Mouse (Mus musculus): ENCODE measurements around the gene Ikzf1.

Gene Ikzf1

DNA sequence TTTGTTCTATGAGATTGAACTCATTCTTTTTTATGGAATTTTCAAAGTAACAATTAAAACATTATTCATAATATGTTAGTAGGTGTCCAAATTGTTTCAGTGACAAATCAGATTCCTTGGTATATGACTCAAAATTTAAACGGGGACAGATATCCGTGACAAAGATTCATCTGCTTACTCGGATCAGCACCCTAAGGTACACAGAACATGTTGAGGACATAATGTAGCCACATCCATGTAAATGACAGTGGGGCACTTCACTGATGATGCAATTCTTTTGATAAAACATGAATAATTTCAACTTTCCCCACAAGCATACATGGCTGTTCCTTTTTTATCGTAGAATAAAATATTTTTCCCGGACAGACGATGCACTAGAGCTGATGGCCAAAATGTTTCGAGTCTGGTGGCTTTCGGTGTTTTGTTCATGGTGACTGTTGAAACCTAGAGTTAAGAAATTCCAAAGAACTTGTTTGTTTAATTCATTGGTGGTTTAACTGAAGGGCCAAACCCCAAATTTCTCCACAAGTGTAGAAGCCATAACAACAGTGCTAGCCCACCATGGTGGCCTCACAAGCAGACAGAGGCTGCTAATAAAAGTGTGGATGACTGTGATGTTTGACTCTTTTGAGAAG is 2.9 kb downstream of the Ikzf1 start:
- ChIA-PET CTCF (no interaction called here), POLR2A (no interaction called here)

DNA sequence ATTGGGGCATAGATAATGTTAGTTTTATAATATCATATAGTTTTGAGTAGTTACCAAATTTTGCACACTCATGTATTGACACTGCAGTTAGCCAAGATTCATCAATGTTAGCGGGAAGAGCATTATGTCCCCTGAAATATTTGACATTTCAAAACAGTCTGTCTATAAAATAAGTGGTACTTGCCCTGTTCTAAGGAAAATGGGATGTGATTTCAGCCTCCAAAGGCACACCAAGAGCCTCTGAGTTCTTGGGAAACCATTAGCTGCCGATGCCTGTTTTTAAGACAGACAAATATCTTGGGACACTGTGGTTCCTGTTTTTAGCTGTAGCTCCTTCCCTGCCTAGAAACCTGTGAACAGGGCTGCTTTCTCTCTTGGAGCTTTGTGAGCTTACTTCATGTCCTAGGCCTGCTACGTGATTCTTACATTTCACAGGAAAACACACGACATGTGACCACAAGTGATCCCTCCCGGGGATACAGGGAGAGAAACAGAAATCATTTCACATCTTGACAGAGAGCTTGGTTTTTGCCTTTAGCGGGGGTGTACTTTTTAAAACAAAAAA is 4.0 kb downstream of the Ikzf1 start:
- ChIA-PET POLR2A (interaction anchor here in 1 of 4 experiments (1.4 kb wide), 1 partner anchor 37 kb away, joined by 4 read pairs; no protein-coding TSS in a partner anchor), CTCF (no interaction called here)

DNA sequence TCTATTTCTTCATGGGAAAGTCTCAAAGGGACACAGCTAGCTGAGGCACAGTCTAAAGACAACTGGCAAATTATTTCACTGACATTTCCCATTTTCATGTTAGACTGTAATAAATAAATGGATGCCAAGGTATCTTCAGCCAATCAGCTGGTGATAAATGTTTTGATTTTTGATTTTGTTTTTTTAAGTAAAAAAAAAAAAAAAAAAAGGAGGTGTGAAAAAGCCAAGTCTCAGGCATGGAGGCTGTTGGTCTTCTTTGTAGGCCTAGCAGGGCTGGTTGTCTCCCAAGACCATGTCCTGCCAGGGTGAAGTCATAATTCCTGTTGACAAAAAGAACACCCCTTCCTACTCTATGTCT is 4.9 kb downstream of the Ikzf1 start:
- ChIA-PET CTCF (interaction anchor here in 1 of 4 experiments (1.1 kb wide), 1 partner anchor 99 kb away, joined by 3 read pairs; no protein-coding TSS in a partner anchor), POLR2A (interaction anchor here in 3 of 4 experiments (0.6 to 1.4 kb wide), 4 partner anchors 37 to 301 kb away, joined by 3 to 5 read pairs (median 4); no protein-coding TSS in a partner anchor)

DNA sequence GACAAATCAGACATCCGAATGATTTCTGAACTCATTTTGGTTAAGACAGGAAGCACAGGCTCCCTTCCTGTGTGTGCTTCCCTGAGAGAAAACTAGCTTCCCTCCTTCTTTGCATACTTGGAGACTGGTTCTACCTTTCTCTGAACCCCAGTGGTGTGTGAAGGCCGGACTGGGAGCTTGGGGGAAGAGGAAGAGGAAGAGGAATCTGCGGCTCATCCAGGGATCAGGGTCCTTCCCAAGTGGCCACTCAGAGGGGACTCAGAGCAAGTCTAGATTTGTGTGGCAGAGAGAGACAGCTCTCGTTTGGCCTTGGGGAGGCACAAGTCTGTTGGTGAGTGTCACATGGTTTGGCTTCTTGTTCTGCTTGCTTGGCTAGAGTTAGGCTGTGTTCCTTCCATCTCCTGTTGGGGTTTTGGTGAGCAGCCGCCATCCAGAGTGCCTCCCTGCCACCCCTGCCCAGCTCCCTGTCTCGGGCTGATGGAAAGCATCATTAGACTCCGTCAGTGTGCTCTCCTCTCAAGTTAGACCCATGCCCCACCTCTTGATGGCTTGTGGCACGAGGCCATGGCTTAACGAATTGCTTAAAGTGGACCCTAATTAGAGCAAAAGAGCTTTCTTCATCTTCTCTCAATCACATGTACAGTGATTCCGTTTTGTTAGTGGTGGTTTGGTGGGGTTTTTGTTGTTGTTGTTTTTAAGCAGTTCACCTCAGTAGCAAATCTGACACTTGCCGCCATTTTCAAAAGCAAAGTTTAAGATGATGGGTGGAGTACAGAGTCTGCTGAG is 5.4 kb downstream of the Ikzf1 start:
- POLR2A ChIA-PET: interaction anchor here in 2 of 4 experiments (0.6 to 1.4 kb wide), 3 partner anchors 36 to 300 kb away, joined by 3 to 6 read pairs (median 4); partner anchors contain the start of gene Fignl1 (in 1 of the 2)
- CTCF ChIA-PET: interaction anchor here in 1 of 4 experiments (1.1 kb wide), 1 partner anchor 99 kb away, joined by 3 read pairs; no protein-coding TSS in a partner anchor

DNA sequence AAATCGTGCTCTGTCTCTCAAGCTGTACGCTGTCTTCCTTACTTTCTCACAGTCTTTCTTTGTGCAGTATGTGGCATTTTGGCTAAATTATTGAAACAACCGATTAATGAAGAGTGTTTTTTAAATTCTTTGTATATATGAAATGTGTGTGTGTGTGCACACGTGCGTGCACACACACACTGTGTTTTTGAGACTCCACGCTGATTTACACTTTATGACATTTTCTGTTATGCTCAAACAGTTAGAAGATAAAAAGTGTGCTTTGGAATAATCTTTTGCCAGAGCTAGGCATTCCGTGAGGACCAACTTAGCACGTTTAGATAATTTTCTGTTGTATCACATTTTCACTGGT is 6.0 kb downstream of the Ikzf1 start:
- ChIA-PET POLR2A (interaction anchor here in 1 of 4 experiments (1.0 kb wide), 1 partner anchor 119 kb away, joined by 6 read pairs; the partner anchor contains the start of gene Fignl1), CTCF (no interaction called here)

DNA sequence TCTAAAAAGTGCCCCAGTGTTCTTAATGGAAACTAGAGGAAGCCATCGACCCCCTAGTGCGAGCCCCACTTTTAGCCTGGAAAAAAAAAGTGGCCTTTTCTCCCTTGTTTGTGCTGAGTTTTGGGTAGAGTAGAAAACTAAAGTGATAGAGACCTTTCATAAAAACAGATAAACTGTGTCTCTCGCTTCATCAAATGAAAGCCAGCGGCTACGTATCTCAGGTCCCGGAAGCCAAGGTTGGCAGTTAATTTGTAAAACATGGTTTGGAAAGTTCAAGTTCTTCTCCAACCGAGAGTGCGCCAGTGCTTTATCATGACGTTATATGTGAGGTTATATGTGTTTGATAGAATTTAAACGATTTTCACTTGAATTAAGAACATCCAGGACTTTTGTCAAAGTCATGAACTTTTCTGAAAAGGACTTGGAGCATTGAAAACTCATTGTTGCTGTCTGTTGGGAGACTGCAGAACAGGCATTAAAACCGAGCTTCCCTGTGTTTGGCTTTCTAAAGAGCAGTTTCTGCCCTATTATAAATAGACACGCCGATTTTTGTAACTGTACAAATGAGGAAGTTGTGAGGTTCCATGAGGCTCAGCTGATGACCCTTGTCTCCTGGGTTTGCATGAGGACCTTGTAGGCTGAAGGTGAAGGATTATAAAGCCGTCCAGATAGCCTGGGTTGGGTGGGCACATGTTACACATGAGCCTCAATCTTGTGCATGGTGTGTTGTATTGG is 6.7 kb downstream of the Ikzf1 start:
- ChIA-PET POLR2A (no interaction called here), CTCF (no interaction called here)

DNA sequence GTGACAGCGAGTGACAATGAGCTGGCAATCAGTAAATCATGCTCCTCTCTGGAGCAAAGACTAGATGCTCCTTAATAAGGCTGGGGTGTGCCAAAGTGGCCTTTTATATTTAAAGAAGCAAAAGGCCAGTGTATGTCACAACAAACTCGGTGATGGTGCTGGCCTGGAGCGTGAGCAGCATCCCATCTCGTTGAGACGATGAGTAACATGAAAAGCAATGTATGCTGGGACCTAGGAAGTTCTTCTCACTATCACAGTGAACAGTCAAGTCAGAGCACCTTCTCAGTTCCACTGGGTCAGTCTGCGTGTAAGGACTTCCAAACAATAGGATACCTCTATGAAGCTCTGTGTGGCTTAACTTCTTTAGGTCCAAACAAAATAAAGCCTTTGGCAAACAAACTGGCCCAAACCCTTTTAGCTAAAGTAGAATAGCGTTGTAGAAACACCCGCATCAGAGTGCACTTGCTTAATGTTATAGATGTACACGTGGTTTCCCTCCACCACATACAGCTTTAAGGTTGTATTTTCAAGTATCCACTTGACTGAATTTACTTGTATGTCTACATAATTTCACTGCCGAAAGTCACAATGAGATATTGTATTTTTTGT is 7.9 kb downstream of the Ikzf1 start:
- ChIA-PET CTCF (no interaction called here), POLR2A (interaction anchor here in 1 of 4 experiments (0.6 kb wide), 1 partner anchor 220 kb away, joined by 3 read pairs; no protein-coding TSS in a partner anchor)

DNA sequence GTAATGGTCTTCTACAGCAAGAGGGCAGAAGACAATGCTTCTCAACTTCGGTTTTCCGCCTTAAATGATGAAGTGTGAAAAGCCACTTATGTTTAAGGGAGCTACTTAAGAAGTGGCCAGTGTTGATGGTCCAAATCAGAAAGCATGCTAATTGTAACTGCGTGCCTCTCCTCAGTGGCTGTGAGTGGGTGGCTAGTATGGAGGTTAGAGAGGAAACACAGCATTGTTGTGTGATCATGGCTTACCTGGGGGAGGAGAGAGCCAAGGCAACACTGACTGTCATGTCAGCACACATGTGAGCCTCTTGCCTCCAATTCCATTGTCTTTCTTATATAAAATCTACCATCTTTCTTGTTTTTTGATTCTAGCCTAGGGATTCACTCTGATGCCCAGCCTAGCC is 8.6 kb downstream of the Ikzf1 start:
- POLR2A ChIA-PET: interaction anchor here in 1 of 4 experiments (1.0 kb wide), 1 partner anchor 165 kb away, joined by 3 read pairs; no protein-coding TSS in a partner anchor
- CTCF ChIA-PET: no interaction called here

DNA sequence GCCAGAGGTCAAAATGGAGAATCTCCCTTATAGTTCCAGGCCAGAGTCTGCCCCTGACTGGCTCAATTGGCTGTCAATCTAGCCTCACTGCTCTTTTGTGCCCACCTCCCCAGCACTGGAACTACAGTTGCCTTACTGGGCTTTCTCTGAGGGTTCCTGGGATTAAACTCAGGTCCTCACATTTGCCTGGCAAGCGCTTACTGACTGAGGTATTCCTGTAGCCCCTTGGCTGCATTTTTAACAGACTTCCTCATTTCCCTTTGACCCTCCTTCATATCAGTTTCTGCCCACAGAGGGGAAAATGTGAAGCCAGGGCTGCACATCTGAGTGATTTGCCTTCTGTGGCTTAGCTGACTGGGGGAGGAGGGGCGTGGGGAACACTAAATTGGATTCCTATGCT is 9.3 kb downstream of the Ikzf1 start:
- CTCF ChIA-PET: no interaction called here
- POLR2A ChIA-PET: interaction anchor here in 1 of 4 experiments (1.0 kb wide), 1 partner anchor 166 kb away, joined by 3 read pairs; no protein-coding TSS in a partner anchor

DNA sequence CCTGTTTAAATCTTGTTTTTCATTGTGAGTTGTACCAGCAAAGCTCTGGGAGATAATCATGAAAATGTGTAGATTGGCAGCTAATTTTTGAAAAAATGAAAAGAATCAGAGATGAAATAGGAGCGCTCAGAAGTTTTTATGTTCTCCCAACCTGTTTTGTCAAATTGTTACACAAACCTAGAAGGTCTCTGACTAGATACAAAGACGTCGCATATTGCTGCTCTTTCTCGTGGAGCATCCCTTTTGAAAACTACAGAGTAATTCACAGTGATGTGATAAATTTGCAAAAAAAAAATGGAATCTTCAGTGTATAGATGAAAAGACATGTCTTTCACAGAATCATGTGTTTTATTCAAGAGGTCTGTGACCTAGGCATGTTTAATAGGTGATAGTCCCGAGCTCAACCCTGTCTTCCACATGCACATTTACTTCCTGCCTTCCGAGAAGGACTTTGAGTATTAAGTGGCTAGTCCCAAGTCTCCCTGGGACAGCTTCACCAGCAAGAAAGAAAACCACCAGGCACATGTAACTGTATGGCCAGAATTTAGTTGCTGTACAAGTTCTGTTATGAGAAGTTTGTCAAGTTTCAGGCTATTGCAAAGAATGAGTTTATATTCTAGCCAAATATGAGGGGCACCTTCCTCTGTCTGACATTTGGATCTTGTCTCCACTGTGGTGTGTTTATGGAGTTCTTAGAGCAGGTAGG is 9.8 kb downstream of the Ikzf1 start:
- CTCF ChIA-PET: no interaction called here
- POLR2A ChIA-PET: no interaction called here

DNA sequence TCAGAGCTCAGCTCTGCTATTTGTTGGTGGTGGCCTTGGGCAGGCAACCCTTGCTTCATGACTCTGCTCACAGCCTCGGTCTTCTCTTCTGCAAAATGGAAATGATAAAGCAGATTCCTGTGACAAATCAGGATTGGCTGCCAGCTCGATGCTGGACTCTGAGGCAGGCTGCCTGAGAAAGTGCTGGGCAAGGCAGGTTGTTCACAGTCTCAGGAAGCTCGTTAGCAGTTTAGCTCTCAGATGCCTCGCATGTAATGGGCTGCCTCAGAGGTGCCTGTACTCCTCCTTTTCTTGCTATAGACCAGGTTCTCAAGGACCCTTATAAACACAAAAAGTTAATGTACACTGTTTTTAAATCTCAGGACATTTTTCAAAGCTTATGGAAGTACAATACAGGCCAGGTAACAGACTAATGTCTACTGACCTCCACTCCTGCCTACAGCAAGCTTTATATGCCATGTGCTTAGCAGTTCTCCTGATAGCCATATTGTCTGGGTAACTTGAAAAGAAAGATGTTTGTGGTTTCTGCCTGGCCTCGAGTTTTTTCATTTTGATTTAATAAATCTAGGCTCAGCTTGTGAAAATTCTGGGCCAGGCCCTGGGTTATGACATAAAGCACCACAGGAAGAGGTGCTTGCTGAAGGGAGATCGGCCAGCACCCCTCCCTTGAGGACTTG is 10.5 kb downstream of the Ikzf1 start:
- ChIA-PET POLR2A (interaction anchor here in 1 of 4 experiments (0.6 kb wide), 1 partner anchor 30 kb away, joined by 3 read pairs; no protein-coding TSS in a partner anchor), CTCF (no interaction called here)

DNA sequence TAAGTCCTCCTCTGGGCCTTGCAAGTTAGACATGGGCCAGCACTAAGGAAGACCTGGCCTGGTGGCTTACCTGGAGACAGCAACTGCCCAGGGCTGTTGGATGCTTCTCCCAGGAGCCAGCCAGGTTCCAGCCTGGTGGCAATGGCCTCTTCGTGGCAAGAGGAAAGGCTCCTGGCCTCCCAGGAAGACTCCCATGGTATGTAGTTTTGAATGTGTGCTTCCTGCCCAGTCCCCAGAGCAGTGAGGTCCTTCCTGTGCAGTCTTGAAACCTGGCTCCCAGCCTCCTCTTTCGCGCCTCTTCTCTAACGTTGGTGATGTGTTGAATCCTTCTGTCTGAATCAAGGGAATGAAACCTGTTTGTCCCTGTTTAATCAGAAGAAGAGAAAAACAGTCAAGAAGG is 11.1 kb downstream of the Ikzf1 start:
- ChIA-PET CTCF (no interaction called here), POLR2A (interaction anchor here in 2 of 4 experiments (0.6 to 1.0 kb wide), 2 partner anchors 30 to 113 kb away, joined by 3 read pairs; partner anchors contain the start of gene Fignl1 (in 1 of the 2))

DNA sequence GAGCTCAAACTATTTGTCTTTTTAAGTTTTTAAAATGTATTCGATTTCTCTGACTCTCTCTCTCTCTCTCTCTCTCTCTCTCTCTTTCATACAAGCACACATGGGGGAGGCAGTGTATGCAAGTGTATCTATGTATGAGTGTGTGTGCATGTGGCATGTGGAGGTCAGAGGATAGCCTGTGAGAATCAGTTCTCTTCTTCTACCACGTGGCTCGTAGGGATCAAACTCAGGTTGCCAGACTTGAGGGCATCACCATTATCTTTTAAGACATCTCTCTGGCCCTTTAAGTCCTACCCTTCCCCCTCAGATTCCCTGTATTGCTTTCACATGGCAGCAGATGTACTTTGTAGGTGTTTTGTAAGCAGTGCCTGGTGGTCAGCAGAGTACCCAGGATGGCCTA is 12.0 kb downstream of the Ikzf1 start:
- POLR2A ChIA-PET: interaction anchor here in 1 of 4 experiments (1.0 kb wide), 1 partner anchor 112 kb away, joined by 3 read pairs; the partner anchor contains the start of gene Fignl1
- CTCF ChIA-PET: interaction anchor here in 2 of 4 experiments (0.7 to 1.5 kb wide), 2 partner anchors 136 to 140 kb away, joined by 3 to 4 read pairs; no protein-coding TSS in a partner anchor

DNA sequence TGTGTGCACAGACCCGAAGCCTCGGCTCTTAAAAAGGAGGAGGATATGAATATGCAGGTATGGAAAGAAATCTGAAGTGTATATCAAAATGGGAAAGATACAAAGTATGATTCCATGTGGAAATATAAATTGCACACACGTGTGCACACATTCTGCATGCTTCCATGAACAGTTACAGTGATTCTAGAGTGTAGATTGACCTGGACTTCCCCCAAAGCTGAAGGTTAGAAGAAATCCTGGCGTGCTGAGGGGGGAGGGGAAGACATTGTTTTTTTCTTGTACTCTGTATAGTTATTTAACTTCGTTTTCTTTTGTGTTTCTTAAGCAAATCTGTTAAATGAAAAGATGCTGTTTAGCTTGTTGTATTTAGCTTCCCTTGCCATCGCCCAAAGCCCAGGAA is 16.6 kb downstream of the Ikzf1 start:
- POLR2A ChIA-PET: interaction anchor here in 1 of 4 experiments (0.6 kb wide), 1 partner anchor 152 kb away, joined by 11 read pairs; no protein-coding TSS in a partner anchor
- CTCF ChIA-PET: no interaction called here

DNA sequence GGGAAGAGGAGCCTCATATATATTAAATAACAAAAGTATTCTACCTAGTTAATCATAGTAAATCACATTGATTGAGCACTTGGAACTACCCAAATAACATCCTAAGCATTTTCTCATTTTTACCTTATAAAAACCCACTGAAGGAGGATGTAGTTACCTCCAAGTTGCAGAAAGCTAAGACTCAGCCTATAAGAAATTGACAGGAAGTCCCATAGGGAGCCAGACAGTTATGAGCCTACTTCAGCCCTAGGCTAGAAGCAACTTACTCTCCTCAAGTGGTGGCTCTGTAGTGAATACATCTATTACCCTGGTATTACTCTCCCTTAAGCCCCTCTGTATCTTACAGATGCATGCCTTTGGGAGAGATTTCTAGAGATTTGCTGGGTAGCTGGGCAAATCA is 19.0 kb downstream of the Ikzf1 start:
- CTCF ChIA-PET: no interaction called here

DNA sequence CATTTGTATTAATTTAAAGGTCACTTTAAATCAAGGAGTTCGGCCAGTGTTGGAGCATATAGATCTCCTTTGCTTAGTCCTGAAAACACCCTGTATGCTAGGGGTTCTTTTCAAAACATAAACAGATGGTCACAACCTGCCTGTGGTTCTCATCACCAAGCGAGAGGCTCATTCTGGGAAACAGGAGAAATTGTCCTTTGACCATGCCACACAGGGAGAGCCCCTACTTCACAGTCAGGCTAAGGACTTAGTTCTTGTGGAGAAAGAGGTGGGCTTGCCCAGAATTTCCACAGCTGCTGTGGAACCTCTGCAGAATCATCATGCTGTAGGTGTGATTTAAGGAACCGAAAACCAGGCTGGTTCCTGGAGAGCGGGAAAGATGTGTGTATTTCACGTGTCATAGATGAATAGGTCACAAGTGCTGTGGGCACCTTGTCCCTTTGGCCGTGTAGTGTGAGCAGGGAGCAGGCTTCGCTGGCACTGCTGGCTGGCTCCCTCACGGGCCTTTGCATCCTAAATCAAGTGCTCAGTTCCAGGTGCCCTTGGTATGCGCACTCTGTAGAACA is 23.4 kb downstream of the Ikzf1 start:
- POLR2A ChIA-PET: no interaction called here

More for the DNA sequence above, 19.0 kb downstream of the Ikzf1 start:
- POLR2A ChIA-PET: no interaction called here

DNA sequence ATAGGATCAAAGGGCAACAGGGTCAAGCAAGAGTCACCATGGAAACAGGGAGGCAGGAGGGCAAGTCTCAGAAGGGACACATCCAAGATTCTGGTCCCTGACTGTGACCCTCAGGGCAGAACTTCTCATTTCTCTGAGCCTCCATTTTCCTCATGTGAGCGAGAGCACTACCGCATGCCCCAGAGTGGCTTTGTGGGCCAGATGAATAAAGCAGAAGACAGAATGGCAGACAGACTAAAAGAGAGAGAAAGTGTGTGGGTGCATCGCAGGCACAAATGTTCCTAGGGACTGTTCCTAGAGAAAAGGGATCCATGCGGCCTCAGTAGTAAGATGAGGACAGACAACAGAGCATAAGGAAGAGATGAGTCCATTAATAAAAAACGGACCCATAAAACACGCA is 24.5 kb downstream of the Ikzf1 start:
- ChIA-PET CTCF (no interaction called here), POLR2A (no interaction called here)

More for the DNA sequence above, 23.4 kb downstream of the Ikzf1 start:
- CTCF ChIA-PET: no interaction called here

DNA sequence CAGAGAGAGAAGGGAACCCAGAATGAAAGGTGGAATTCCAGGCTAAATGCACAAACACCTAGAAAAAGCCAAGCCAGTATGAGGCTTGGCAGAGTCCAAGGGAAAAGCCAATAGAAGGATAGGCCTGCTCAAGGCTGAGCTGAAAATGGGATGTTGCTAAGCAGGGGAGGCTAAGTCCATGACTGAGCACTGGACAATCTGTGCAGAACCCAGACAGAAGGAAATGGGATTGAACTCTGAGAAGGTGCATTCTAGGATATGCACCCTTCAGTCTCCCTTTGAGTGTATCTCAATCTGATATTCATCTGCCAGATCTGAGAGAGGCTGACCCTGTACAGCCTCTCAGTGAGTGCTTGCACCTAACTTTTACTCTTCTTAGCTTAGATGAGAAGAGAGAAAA is 25.9 kb downstream of the Ikzf1 start:
- CTCF ChIA-PET: no interaction called here
- POLR2A ChIA-PET: no interaction called here

All from embryonic stem cell, embryonic (primary cell).